Mouse (Mus musculus) T-cell, adult 66 days (primary cell): Measurements from ENCODE around the gene Itgb1bp2. TPM values are rescaled to one million over a fixed set of nuclear protein-coding genes. Genes with fewer than 3 reads are reported as not detected.

Experiments used
- total RNA-seq, 2 experiments: library from RNA; stranded (reverse); gene quantifications; 3 replicates in 1 of 2; 4 replicates in 1 of 2; pipeline ENCODE4 v1.2.4; 2023

The Itgb1bp2 gene
- 1 to 10 TPM; 3.1 to 4.6 TPM for total RNA-seq

GRCm38 (mm10) chrX:101448886-101449475 lies at the start of gene Itgb1bp2:
TSS of gene Itgb1bp2 (plus strand) at chrX:101449088.

GRCm38 (mm10) chrX:101420700-101421095 lies 28.2 kb upstream of the Itgb1bp2 start, which contains the start of gene Zmym3:
TSS of gene Zmym3 (minus strand) at chrX:101420849.

GRCm38 (mm10) chrX:101429142-101429949 lies 19.5 kb upstream of the Itgb1bp2 start, which contains the start of gene Nono:
TSS of gene Nono (plus strand) at chrX:101429318.

Other genes with a start within 250 kb of the Itgb1bp2 start
- 10 to 100 TPM; 40.6 to 54.6 TPM for gene Snx12, start 226.5 kb upstream of the Itgb1bp2 start, total RNA-seq
- 10 to 100 TPM; 39.6 to 44.0 TPM for gene Foxo4, start 194.6 kb upstream of the Itgb1bp2 start, total RNA-seq
- 10 to 100 TPM; 39.0 to 56.2 TPM for gene Gm614, start 185.1 kb upstream of the Itgb1bp2 start, total RNA-seq
- 100 to 1,000 TPM; 640 to 661 TPM for gene Il2rg, start 180.8 kb upstream of the Itgb1bp2 start, total RNA-seq
- gene Gm20489, start 180.1 kb upstream of the Itgb1bp2 start, total RNA-seq = not detected
- 100 to 1,000 TPM; 149 to 165 TPM for gene Med12, start 175.1 kb upstream of the Itgb1bp2 start, total RNA-seq
- 1 to 10 TPM; 1.6 to 2.7 TPM for gene Nlgn3, start 149.9 kb upstream of the Itgb1bp2 start, total RNA-seq
- not detected for gene Gjb1, start 72.7 kb upstream of the Itgb1bp2 start, total RNA-seq
- 10 to 100 TPM; 21.3 to 22.8 TPM for gene Zmym3, start 28.2 kb upstream of the Itgb1bp2 start, total RNA-seq
- gene Nono, start 19.8 kb upstream of the Itgb1bp2 start, total RNA-seq = 100 to 1,000 TPM; 229 to 275 TPM
- 10 to 100 TPM; 43.7 to 50.9 TPM for gene Taf1, start 83.6 kb downstream of the Itgb1bp2 start, total RNA-seq
- gene Ogt, start 191.0 kb downstream of the Itgb1bp2 start, total RNA-seq = 100 to 1,000 TPM; 267 to 295 TPM